ENCODE assay signal across 13 mouse cellular contexts in the genomic region with DNA sequence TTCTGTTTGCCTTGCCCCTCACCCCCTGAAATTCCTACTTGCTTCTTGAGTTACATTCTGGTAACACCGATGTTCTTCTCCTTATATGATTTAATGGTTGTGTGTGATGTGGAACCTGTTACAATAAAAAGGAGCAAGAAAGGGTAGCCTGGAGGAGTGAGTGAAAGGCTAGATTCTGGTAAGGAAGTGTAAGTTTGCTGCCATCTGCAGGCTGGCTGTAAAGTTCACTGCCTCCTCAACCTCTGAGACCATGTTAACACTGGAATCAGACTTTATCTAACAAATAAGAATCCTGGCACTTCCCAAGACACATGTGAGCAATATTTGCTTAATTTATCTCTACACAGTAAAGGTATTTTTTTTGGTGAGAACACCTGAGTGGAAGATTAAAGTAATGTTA.
A peak's percentile ranks its signal among the peaks of the same experiment; 100 is the strongest.
DNase-seq lines count a peak whose midpoint lies in the region; ATAC-seq and TF ChIP-seq lines count a peak whose summit lies in the region.
"Had no signal": no experiment of that assay in that cellular context is flagged by ENCODE, and none has a peak within 500 bp of the region (broad histone marks: within the 10 kb centered on the region; RNA-seq: fewer than 3 reads in every experiment).

No protein-coding gene starts in this region.

- H3K9me3 ChIP-seq in heart, postnatal 0 days (replicated peaks; ENCODE audit: control insufficient read depth, low read length), result no peaks in the 10 kb centered on the region
- no peaks in the 10 kb centered on the region for H3K9me3 ChIP-seq in heart, embryonic 12.5 days (replicated peaks)
- no peaks in the 10 kb centered on the region for H3K9me3 ChIP-seq in lung, postnatal 0 days (ENCODE audit: low read length)
- no peaks in the 10 kb centered on the region for H3K9me3 ChIP-seq in forebrain, embryonic 11.5 days (ENCODE audit: control insufficient read depth, low read length)
- H3K9me3 ChIP-seq: forebrain, embryonic 10.5 days; limb, embryonic 15.5 days had no signal

- H3K27ac ChIP-seq in heart, postnatal 0 days (ENCODE audit: low read depth), result no peak overlapping the region
- H3K27ac ChIP-seq in heart, embryonic 12.5 days (ENCODE audit: poor library complexity, severe bottlenecking), result no peak overlapping the region
- H3K27ac ChIP-seq in lung, postnatal 0 days (ENCODE audit: low read length), result no peak overlapping the region
- H3K27ac ChIP-seq in thymus, adult 2 months (ENCODE audit: control insufficient read depth, insufficient read depth, low read length), result no peak overlapping the region
- no peak overlapping the region for H3K27ac ChIP-seq in forebrain, embryonic 11.5 days (ENCODE audit: low read depth, low read length)
- H3K27ac ChIP-seq: forebrain, embryonic 10.5 days; limb, embryonic 15.5 days had no signal

- H3K4me3 ChIP-seq in heart, postnatal 0 days (ENCODE audit: low read depth, low read length), result no peak overlapping the region
- H3K4me3 ChIP-seq in heart, embryonic 12.5 days, result no peak overlapping the region
- H3K4me3 ChIP-seq in lung, postnatal 0 days (ENCODE audit: low read depth, low read length), result no peak overlapping the region
- no peak overlapping the region for H3K4me3 ChIP-seq in thymus, adult 2 months (ENCODE audit: control insufficient read depth, insufficient read depth, low read length)
- no peak overlapping the region for H3K4me3 ChIP-seq in forebrain, embryonic 11.5 days (ENCODE audit: low read depth, low read length)
- H3K4me3 ChIP-seq: forebrain, embryonic 10.5 days; limb, embryonic 15.5 days had no signal

- H3K36me3 ChIP-seq in heart, postnatal 0 days (replicated peaks; ENCODE audit: control insufficient read depth, insufficient read depth, low read length), result no peaks in the 10 kb centered on the region
- no peaks in the 10 kb centered on the region for H3K36me3 ChIP-seq in heart, embryonic 12.5 days
- no peaks in the 10 kb centered on the region for H3K36me3 ChIP-seq in lung, postnatal 0 days (ENCODE audit: insufficient read depth, low read length)
- H3K36me3 ChIP-seq in thymus, adult 2 months (ENCODE audit: control insufficient read depth, insufficient read depth, low read length), result no peaks in the 10 kb centered on the region
- no peaks in the 10 kb centered on the region for H3K36me3 ChIP-seq in forebrain, embryonic 11.5 days (ENCODE audit: control insufficient read depth, insufficient read depth, low read length)
- H3K36me3 ChIP-seq: forebrain, embryonic 10.5 days; limb, embryonic 15.5 days had no signal

- TF ChIP-seq POLR2A in thymus, adult 2 months (IDR thresholded peaks at IDR 0.05; ENCODE audit: control insufficient read depth, extremely low read depth, insufficient read depth, low read length, poor library complexity), result no peak

- no peak overlapping the region for H3K9ac ChIP-seq in heart, postnatal 0 days (replicated peaks; ENCODE audit: low read depth, low read length)
- no peak overlapping the region for H3K9ac ChIP-seq in heart, embryonic 12.5 days
- H3K9ac ChIP-seq in lung, postnatal 0 days (replicated peaks; ENCODE audit: low read depth), result no peak overlapping the region
- H3K9ac ChIP-seq in forebrain, embryonic 11.5 days (ENCODE audit: low read length), result no peak overlapping the region
- H3K9ac ChIP-seq: limb, embryonic 15.5 days had no signal

- TF ChIP-seq CTCF in heart, postnatal 0 days (IDR thresholded peaks at IDR 0.05; ENCODE audit: low read depth), result peak; percentile 35
- peak; percentile 13; the same call in 1 of the 2 replicates for TF ChIP-seq CTCF in lung, postnatal 0 days (IDR thresholded peaks at IDR 0.05)
- TF ChIP-seq CTCF in thymus, adult 2 months (IDR thresholded peaks at IDR 0.05; ENCODE audit: borderline replicate concordance, control insufficient read depth, extremely low read depth, insufficient read depth, low read length, poor library complexity), result no peak

- H3K4me1 ChIP-seq in heart, postnatal 0 days (ENCODE audit: control insufficient read depth, insufficient read depth), result no peaks in the 10 kb centered on the region
- no peaks in the 10 kb centered on the region for H3K4me1 ChIP-seq in heart, embryonic 12.5 days (replicated peaks)
- H3K4me1 ChIP-seq in lung, postnatal 0 days (ENCODE audit: insufficient read depth, low read depth, low read length), result no peaks in the 10 kb centered on the region
- no peaks in the 10 kb centered on the region for H3K4me1 ChIP-seq in thymus, adult 2 months (replicated peaks; ENCODE audit: control insufficient read depth, insufficient read depth, low read length)
- H3K4me1 ChIP-seq in forebrain, embryonic 11.5 days (replicated peaks; ENCODE audit: control insufficient read depth, insufficient read depth, low read length), result no peaks in the 10 kb centered on the region
- H3K4me1 ChIP-seq: forebrain, embryonic 10.5 days; limb, embryonic 15.5 days had no signal

- H3K4me2 ChIP-seq in heart, postnatal 0 days (ENCODE audit: low read depth, low read length), result no peak overlapping the region
- no peak overlapping the region for H3K4me2 ChIP-seq in heart, embryonic 12.5 days
- H3K4me2 ChIP-seq in lung, postnatal 0 days (replicated peaks; ENCODE audit: low read depth, low read length), result no peak overlapping the region
- H3K4me2 ChIP-seq in forebrain, embryonic 11.5 days (ENCODE audit: low read depth, low read length, severe bottlenecking), result no peak overlapping the region
- H3K4me2 ChIP-seq: limb, embryonic 15.5 days had no signal

- no peaks in the 10 kb centered on the region for H3K27me3 ChIP-seq in heart, postnatal 0 days (ENCODE audit: control insufficient read depth, insufficient read depth, low read length)
- no peaks in the 10 kb centered on the region for H3K27me3 ChIP-seq in heart, embryonic 12.5 days (replicated peaks)
- H3K27me3 ChIP-seq in lung, postnatal 0 days (replicated peaks; ENCODE audit: insufficient read depth, low read length), result no peaks in the 10 kb centered on the region
- H3K27me3 ChIP-seq in thymus, adult 2 months (ENCODE audit: control insufficient read depth, insufficient read depth, low read length), result no peaks in the 10 kb centered on the region
- no peaks in the 10 kb centered on the region for H3K27me3 ChIP-seq in forebrain, embryonic 11.5 days (ENCODE audit: control insufficient read depth, insufficient read depth, low read length)
- H3K27me3 ChIP-seq: limb, embryonic 15.5 days had no signal

- ATAC-seq in heart, postnatal 0 days (ENCODE audit: insufficient read depth, low read depth), result no peak
- no peak for ATAC-seq in heart, embryonic 12.5 days (ENCODE audit: insufficient number of reproducible peaks, low FRiP score)
- ATAC-seq in lung, postnatal 0 days, result no peak
- ATAC-seq in forebrain, embryonic 11.5 days (replicated peaks; ENCODE audit: low FRiP score), result no peak

- whole genome bisulfite sequencing in heart, postnatal 0 days, result 66% methylated on average over 1 of the region's 1 CpGs
- 59% methylated on average over 1 of the region's 1 CpGs for WGBS in heart, embryonic 12.5 days
- 63% methylated on average over 1 of the region's 1 CpGs for WGBS in lung, postnatal 0 days
- WGBS in thymus, adult 2 months, result 76% methylated on average over 1 of the region's 1 CpGs
- 85% methylated on average over 1 of the region's 1 CpGs for WGBS in forebrain, embryonic 11.5 days

- DNase-seq in heart, postnatal 0 days (ENCODE audit: low spot score), result no peak
- no peak for DNase-seq in lung, postnatal 0 days (ENCODE audit: low spot score)
- DNase-seq in lung, postnatal 4 days, result no peak
- DNase-seq in embryo, embryonic 11.5 days (ENCODE audit: low read depth, low spot score), result peak; percentile 13
- DNase-seq in mesoderm, embryonic 11.5 days (ENCODE audit: low read depth, low spot score), result peak; percentile 27
- DNase-seq in thymus, adult 2 months, result no peak
- no peak for DNase-seq in forebrain, embryonic 11.5 days (ENCODE audit: low spot score)
- DNase-seq: cerebellum, adult 9-11 months; lung, postnatal 14 days; spleen, adult 18-20 months had no signal

- no peak for TF ChIP-seq EP300 in heart, postnatal 0 days (IDR thresholded peaks at IDR 0.05; ENCODE audit: low read depth)
- no peak for TF ChIP-seq EP300 in lung, postnatal 0 days (IDR thresholded peaks at IDR 0.05)

Comparison
In these comparisons a context has a peak if more than half of its experiments do, and no peak if none do; other contexts are left out.
1. DNase-seq: peak in embryo, embryonic 11.5 days (single experiment) and mesoderm, embryonic 11.5 days (single experiment); none in heart, postnatal 0 days (single experiment), lung, postnatal 0 days (single experiment), lung, postnatal 4 days (0 of 2), thymus, adult 2 months (single experiment) and forebrain, embryonic 11.5 days (single experiment).